Mouse (Mus musculus): ENCODE measurements around the gene Sh3bp5. TPM values are rescaled to one million over a fixed set of nuclear protein-coding genes. Genes with fewer than 3 reads are reported as not detected.

Sh3bp5 gene
- total RNA-seq, 2 experiments from 2014 or later = 78.7 to 80.1 TPM

DNA sequence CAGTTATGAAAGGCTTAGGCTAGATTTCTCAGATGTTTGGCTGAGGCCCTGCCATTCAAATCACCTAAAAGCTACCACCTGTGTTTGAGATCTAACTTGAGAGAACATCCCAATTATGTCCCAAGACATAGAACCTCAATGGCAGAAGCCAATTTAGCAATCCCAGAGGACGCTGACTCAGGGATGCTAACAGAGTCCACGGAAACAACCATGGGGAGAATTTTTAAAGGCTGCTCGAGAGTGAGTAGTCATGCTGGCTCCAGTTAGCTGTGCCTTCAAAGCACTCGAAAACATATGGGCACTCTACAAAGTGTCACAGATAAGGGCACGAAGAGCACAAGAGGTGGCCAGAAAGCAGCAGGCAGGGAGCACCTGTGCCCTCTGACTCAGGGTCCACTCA is 43.6 kb downstream of the Sh3bp5 start:
- DNase-seq = no peak

DNA sequence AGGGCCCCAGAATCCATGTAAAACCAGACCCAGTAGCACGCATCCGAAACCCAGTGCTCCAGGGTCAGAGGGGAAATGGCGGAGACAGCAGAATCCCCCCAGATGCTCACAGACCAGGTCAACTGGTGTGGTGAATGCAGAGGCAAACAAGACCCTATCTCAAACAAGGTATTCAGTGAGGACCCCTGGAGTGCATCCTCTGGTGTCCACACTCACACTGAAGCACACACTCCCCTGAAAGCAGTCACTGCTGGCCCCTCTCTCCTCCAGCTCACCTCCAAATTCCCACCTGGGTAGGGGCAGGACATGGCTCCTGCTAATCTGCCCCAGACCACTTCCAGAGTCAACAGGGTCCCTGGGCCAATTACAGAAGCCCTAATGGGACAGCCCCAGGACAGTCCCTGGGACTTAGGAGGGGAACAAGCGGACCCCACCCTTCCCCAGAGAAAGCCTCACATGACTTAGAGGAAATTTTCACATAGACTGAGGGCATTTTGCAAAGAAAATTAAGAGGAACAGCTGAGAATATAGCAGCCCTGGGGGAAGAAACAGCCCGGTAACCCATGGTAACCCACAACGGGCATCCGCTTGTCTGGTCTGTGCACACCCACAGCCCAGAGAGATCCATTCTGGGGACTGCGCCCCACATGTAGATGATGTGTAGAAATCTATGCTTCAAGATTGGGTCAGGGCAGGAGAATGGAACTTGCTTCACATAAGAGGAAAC is 46.3 kb downstream of the Sh3bp5 start:
- peak; percentile 5 for DNase-seq

DNA sequence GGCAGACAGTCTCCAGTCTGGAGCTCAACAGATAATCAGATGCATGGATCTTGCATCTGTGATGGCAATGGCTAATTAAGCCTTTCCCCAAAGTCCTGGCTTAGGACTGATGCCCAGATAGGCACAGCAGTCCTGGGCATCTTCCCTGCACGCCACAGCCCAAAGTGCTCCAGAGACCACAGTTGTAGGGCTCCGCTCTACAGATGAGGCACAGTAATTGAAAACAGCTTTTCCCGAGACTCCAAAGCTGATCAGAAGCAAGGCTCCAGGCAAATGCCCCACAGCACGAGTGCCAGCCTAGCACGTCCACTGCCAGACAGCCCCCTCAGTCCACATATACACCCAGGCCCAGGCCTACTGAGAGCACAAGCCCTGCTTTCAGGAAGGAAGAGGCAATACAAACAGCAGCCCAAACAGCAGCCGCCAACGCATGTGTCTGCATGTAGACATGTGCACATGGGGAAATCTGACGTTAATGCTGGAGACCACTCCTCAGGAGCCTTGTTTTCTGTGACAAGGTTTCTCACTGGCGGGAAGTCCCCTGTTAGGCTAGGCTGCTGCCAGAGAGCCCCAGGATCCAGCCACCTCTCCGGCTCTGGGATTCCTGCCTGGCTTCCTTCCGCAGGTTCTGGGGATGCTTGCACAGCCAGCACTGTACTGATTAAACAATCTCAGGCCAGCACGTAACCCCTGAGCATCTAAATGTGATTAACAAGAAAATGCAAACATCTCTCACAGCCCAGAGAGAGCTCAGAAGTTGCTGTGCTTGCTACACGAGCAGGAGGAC is 47.6 kb downstream of the Sh3bp5 start:
- DNase-seq = peak; percentile 25

DNA sequence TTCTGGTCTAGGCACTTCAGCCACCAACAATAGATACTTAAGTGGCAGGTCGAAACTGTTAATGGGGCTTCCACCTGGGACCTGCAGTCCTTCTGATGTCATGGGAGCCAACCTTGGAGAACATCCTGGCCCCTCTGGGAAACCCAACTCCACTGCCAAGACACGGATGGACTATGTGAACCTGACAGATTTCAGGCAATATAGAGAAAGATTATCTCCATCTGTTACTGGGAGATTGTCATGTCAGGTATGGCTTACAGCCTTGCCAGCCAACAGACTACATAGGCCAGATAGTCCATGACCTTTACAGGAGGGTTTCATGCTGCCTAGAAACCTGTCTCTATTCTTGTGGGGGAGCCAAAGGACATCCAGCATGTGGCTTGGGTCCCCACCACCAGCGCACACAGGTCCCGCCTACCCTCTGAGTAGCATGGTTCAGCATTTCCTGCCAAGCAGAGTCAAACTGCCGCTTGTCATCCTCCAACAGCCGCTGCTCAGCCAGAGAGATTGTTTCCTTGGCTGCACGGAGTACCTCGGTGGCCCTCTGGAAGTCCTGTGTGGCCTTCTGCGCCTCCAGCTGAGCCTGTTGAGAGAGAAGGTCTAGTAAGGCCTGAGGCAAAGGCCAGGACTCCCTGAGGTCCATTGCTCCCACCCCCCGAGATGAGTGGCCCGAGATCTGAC is 48.4 kb downstream of the Sh3bp5 start:
- peak; percentile 47 for DNase-seq

DNA sequence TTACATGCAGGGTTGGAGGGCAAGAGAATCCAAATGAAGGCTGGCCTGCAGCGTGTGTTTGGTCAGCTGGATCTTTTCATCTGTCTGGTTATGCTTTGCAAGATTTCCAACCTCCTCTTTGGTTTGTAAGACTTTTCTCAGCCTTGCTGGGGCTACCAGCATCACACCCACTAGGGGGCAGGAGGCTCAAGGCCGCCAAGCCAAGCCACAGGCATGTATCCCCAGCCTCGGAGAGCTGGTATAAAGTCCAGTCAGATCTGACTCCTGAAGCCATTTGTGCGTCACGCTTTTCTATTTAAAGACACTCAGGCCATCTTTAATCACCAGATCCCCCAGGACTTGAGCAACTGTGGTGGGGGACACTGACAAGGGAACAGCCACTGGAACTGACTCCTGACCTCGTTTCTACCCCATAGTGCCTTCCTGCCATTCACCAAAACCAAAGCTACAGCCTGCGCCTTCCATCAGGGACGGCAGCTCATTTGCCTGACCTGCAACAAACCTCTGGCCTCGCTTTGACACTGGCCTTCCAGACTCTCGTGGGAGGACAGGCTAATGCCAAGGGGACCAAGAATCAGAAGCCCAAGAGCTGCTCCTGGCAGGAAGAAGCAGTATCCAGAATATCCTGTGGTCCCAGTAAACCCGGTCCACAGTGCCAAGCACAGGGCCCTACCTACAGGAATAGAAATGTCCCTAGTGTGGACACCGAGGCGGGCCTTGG is 49.7 kb downstream of the Sh3bp5 start:
- DNase-seq = peak; percentile 91

DNA sequence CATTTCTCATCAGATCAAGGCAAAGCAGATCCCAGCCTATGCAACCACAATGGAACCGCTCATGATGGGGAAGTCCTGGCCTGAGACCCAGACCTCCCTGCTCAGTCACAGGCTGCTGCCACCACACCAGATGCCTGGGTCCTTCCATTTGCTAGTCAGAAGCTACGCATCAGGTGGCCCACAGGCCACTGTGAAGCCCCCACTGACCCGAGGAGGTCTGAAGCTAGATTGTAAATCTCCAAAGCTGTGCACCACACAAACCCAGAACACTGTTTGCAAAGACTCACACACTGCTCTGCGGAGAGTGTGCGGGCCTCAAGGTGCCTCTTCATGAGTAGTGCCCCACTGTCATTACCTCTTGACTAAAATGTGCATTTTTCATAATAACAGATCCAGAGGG is 50.5 kb downstream of the Sh3bp5 start:
- peak; percentile 25 for DNase-seq

DNA sequence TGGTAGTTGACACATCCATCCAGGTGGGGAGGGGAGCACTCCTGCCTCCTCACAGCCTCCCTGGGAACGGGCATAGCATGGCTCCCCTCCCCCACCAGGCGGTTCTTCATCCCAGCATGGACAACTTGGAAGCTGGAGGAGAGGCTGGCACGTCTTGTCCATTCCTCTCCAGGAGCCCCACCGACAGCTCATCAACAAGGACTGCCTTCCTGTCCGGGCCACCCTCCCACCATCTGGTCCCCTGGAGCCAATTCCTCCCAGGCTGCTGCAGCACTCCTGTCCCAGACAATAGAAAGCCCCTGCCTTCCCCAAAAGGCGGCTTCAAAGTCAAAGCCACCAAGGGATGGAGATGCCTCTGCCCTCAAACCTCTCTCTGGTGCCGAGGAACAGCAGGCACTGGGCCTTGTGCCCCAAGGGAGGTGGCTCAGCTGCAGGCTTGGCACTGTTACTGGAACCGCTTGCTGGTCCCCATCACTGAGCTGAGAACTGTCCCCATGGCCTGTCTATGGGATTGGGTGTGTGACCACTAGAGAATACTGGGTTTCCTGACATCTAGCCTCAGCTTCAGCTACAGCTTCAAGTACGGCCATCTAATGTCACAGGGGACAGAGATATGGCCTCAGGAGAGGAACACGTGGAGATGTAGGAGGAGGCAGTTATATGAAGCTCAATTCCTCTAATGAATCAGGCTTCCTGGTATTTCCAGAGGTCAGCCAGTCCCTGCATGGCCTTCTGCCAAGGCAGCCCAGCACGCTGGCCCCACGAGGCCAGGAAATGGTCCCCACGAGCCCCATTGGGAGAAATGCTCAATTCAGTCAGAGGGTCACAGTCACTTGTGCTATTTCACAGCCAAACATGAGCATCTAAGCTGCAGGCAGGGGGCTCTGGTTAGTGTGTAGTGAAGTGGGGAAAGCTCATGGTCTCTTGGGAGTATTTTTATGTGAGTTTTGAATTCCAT is 51.2 kb downstream of the Sh3bp5 start:
- DNase-seq = peak; percentile 80

DNA sequence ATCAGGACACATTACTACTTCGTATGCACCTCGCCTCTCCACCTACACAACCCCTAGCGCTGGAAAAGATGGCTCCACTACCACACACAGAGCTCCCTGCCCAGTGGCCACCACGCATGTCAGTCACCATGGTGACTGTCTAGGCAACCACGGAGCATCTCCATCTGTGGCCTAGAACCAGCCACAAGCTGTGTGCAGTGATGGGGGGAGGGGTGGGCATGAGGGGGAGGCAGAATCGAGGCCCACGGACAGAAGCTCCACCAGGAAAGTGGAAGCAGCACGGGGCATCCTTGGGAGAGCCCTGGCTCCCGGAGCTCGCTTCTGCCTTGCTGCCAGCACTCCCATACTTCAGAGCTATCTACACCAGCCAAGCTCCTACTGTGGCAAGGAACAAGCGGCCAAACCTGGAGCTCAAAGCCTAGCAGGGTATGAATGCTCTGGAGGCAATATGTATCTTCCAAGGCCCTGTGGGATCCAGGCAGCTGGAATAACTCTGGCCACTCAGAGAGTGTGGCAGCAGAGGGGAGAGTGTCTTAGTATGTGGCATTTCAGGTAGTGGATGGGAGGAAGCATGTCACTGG is 52.3 kb downstream of the Sh3bp5 start:
- DNase-seq = peak; percentile 3

DNA sequence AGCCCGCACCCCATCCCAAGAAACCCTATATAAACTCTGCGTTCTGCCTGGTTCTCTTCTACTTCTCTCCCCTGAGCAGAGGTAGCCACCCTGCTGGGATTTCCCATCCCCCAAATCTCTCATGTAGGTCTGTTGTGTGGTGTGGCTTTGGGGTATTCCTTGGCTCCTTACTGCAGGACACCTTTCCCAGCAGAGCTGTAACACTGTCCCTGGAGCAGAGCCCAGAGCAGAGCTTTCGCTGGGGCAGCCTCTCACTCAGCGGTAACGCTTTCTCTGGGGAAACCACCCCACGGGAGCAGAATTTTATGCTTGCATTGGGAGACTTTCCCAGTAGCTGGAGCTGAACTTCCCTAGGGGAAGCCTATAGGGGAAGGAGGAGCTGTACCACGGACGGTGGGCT is 53.6 kb downstream of the Sh3bp5 start:
- peak; percentile 11 for DNase-seq

DNA sequence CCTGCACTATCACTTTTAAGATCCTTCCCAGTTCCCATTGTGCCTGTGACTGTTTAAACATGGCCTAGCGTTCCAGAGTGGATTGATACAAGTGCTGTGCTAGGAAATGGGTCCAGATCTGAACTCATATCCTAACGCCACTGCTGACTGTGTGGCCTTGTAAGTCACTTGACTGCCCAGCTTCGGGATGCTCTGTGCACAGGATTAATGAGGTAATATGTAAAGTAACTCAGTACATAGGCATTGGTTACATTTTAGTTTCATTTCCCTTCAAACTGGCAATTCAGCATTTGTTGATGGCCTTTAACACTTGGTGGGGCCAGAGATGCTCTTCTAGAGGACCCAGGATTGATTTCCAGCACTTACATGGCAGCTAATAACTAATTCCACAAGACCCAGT is 59.5 kb downstream of the Sh3bp5 start:
- no peak for DNase-seq

DNA sequence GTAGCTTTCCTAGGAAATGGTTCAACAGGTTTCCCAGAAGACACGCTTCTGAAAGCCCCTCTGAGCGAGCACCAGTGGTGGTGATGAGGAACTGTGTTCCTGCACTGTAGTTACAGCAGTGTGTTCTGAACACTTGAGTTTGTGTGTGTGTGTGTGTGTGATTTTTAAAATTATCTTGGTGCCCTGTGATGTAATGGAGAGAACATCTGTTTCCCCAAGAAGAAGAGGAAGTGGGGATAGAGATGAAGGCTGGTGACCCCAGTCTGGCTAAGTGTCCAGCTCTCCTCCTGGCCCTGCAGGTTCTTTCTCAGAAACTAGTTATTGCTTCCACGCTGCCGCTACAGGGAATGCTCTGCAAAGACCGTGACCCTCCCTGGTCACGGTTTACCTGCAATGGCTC is 61.5 kb downstream of the Sh3bp5 start:
- DNase-seq = no peak

DNA sequence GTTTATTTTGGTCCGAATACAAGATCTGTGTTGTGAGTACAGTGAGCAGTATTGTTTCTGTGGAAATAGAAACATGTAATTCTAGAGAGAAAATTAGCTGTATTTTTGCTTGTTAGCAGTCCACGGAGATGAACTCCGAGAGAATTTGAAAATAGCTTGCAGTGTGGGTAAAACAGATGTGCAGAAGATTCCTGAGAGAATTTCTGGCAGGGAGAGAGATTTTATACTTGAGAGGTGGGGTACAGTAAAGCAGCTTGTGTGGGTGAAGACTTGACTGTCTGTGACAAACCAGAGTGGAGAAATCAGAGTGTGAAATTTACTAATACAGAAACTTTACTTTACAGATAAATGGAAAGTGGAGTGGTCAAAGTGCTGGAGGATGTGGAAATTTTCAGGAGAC is 66.5 kb downstream of the Sh3bp5 start:
- DNase-seq = no peak

DNA sequence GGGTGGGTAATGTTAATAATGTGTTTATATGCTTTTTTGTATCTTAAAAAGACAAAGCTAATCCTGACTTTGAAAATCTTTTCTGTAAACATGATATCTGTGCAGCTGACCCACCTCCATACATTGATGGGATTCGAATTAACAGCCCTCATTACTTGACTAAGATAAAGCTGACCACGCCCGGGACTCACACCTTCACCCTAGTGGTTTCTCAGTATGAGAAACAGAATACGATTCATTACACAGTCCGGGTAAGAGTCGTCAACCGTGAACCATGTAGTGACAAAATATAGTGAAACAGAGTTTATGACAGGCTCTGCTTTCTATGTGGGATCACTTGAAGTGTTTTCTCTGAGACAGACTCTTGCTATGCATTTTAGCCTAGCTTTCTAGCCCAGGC is 67.9 kb downstream of the Sh3bp5 start:
- DNase-seq = no peak

DNA sequence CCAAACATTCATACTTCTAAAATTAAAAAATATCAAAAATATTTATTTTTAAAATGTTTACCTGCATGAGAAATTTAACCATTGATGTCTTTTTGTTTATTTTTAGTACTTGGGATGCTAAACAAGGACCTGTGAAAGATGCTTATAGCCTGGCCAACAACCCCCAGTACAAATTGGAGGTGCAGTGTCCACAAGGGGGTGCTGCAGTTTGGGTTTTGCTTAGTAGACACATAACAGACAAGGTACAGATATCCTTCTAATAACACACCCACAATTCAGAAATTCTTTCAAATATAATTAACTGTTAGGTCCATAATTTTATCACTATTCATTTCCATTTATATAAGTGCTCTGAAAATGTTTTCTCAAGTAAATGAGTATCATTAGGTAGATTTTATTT is 70.5 kb downstream of the Sh3bp5 start:
- DNase-seq = peak; percentile 85

DNA sequence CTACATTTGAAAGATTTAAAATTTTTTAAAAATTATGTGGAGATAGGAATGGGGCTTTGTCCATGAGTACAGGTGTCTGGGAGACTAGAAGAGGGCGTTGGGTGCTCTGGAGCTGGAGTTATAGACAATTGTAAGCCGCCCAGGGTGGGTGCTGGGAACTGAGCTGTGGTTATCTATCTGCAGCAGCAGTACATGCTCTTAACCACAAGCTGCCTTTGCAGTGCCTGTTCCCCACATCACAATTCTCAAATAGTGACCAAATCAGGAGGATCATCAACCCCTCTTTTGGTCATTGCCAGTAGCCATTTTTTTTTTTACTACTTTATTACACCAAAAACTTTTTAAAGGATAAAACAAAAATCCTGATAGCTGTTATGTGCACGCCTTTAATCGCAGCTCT is 71.3 kb downstream of the Sh3bp5 start:
- no peak for DNase-seq

DNA sequence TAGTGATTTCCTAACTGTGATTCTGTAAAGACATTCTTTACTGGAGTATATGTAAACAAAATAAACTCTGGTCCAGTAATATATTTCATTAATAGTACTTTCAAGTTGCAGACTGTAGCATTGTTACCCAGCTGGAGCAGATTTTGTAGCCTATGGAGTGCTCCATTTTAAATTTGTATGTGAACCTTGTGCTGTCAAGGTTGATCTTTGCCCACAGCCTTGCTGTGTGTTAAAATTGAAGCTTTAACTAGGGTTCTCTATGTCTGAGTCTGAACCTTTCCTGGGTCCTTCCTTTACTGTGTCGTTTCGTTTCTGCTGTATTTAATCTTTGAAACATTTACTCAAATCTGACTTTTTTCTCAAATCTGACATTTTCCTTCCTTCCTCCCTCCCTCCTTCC is 73.6 kb downstream of the Sh3bp5 start:
- DNase-seq = no peak

DNA sequence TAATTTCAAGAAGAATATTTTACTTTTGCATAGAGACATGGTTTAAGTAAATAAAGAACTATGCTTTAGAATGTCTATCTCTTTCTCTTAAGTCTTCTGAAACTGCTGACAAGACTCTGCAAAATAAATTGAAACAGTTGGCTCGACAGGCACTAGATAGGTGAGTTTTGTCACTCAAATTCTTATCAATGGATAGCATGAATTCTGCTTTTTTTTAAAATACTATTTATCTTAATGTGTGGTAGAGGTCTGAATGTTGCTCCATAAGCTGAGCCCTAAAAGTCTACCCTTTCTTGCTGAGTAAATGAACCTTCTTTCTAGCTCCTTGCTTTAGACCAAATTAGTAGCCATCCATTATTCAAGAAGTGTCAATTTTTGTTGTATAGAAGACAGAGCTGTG is 90.5 kb downstream of the Sh3bp5 start:
- no peak for DNase-seq

DNA sequence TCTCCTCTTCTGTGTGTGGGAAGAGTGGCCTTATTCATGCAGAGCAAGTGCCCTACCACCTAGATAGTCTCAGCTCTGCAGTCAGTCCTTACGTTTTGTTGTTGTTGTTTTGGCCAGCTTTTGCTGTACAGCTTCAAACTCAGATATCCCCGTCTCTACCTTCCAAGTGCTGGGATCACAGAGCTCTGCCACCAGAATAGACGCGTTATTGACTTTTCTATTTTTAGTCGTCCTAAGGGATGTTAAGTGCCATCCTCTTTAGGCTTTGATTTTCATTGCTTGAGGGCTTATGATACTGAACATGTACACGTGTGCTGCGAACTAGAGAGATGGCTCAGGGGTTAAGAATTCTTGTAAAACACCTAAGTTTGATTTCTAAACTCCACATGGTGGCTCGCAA is 92.6 kb downstream of the Sh3bp5 start:
- no peak for DNase-seq

DNA sequence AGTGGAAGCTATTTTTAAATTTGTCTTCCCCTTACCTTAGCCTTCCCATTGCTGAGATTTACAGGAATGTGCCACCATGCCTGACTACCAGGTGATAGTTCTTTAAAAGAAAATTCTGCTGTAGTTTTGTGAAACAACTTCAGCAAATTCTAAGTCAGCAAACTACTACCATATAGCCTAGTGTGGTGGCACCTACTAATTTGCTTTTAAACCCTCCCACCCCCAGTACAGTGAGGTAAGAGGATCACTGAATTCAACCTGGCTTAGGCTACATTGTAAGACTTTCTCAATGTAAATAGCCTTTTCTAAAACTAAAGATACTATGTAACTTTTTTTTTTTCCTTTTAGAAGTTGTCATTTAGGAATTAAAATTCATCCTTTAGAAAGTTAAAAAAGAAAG is 97.9 kb downstream of the Sh3bp5 start:
- no peak for DNase-seq

DNA sequence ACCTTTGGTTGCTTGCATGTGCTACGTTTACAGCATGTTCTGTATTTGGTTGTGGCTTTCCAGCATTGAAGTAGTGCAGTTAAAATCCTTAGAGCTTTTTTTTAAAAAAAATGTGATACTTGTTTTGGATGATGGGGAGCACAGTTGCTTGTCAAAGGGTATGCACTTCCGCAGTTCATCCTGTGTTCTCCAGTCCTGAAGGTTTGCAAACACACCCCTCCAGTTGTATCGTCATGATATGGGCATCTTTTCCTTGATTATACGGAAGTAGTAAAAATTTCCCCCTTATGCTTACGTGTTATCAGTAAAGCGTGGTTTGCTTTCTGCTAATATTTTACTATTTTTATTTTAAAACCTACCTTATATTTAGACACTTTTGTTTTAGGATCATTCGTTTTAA is 98.5 kb downstream of the Sh3bp5 start:
- no peak for DNase-seq

All from heart, postnatal 4 days (tissue).